Mouse (Mus musculus) urinary bladder, adult 2 months (tissue): ENCODE measurements around the gene 4930442H23Rik. TPM values are rescaled to one million over a fixed set of nuclear protein-coding genes. Genes with fewer than 3 reads are reported as not detected.
"Not testable (repeated sequence)": the region's sequence is repeated elsewhere in the genome, so short reads cannot be mapped to it uniquely, and the experiment has no call there.

ENCODE experiments used
- DNase-seq: peaks from one replicate; pipeline ENCODE4 v3.0.0; 2022; ENCODE audit warnings: low spot score
- polyA plus RNA-seq: library from polyadenylated mRNA; depleted of rRNA; stranded (reverse); fragments of >200 nt; gene quantifications from 2 replicates; pipeline ENCODE4 v1.2.3, GENCODE M21; 2012; rRNA removed

The 4930442H23Rik gene
- polyA plus RNA-seq, result not detected in 2 replicates

GRCm38 (mm10) chr10:81183805-81184204 is at the start of gene 4930442H23Rik:
Gene 4930442H23Rik, minus strand, starts transcription at chr10:81183849.
- no peak for DNase-seq

GRCm38 (mm10) chr10:81233226-81233585 is 49.6 kb upstream of the 4930442H23Rik start:
- DNase-seq, result no peak

GRCm38 (mm10) chr10:81232580-81233225 is 49.1 kb upstream of the 4930442H23Rik start, which contains the start of gene Zfr2:
Gene Zfr2, plus strand, starts transcription at chr10:81233155.
- peak; percentile 79 for DNase-seq

- no peak for DNase-seq
Observed at GRCm38 (mm10) chr10:81231436-81231835, 47.8 kb upstream of the 4930442H23Rik start.

- DNase-seq, result no peak
Observed at GRCm38 (mm10) chr10:81230438-81231332, 47.0 kb upstream of the 4930442H23Rik start, which contains the start of gene Atcay. Gene Atcay, minus strand, starts transcription at chr10:81230833.

- no peak for DNase-seq
Observed at GRCm38 (mm10) chr10:81229735-81230437, 46.2 kb upstream of the 4930442H23Rik start.

GRCm38 (mm10) chr10:81223731-81224130 is 40.1 kb upstream of the 4930442H23Rik start:
- not testable (repeated sequence) for DNase-seq

- DNase-seq, result no peak
Observed at GRCm38 (mm10) chr10:81221402-81222015, 37.9 kb upstream of the 4930442H23Rik start.

- DNase-seq, result no peak
Observed at GRCm38 (mm10) chr10:81217964-81218363, 34.3 kb upstream of the 4930442H23Rik start.

GRCm38 (mm10) chr10:81217267-81217666 is 33.6 kb upstream of the 4930442H23Rik start:
- not testable (repeated sequence) for DNase-seq

- DNase-seq, result no peak
Observed at GRCm38 (mm10) chr10:81216810-81217209, 33.2 kb upstream of the 4930442H23Rik start.

GRCm38 (mm10) chr10:81216260-81216659 is 32.6 kb upstream of the 4930442H23Rik start:
- DNase-seq, result no peak

- no peak for DNase-seq
Observed at GRCm38 (mm10) chr10:81210154-81210553, 26.5 kb upstream of the 4930442H23Rik start.

- no peak for DNase-seq
Observed at GRCm38 (mm10) chr10:81204137-81204536, 20.5 kb upstream of the 4930442H23Rik start.

- no peak for DNase-seq
Observed at GRCm38 (mm10) chr10:81202978-81203720, 19.5 kb upstream of the 4930442H23Rik start.

- no peak for DNase-seq
Observed at GRCm38 (mm10) chr10:81201807-81202758, 18.4 kb upstream of the 4930442H23Rik start, which contains the start of gene Nmrk2. Gene Nmrk2, minus strand, starts transcription at chr10:81202051.

GRCm38 (mm10) chr10:81200605-81201287 is 17.1 kb upstream of the 4930442H23Rik start:
- DNase-seq, result no peak

- DNase-seq, result no peak
Observed at GRCm38 (mm10) chr10:81200141-81200540, 16.5 kb upstream of the 4930442H23Rik start.

GRCm38 (mm10) chr10:81198990-81199389 is 15.3 kb upstream of the 4930442H23Rik start:
- no peak for DNase-seq
